Mouse (Mus musculus) lung, adult 2 months (tissue): ENCODE measurements around the gene Wwox.

ENCODE experiments used
- CTCF ChIP-seq: fragments of 200-500 bp; IDR thresholded peaks from 2 replicates; pipeline ENCODE4 v1.5.1; 2011; ENCODE audit warnings: mild to moderate bottlenecking, low read length, control low read depth; ENCODE audit not compliant: insufficient read depth
- POLR2A ChIP-seq: fragments of 200-500 bp; IDR thresholded peaks from 2 replicates; pipeline ENCODE4 v1.6.1; 2011; ENCODE audit warnings: low read depth, mild to moderate bottlenecking, control low read depth, low read length, borderline replicate concordance; ENCODE audit errors: extremely low read depth

DNA sequence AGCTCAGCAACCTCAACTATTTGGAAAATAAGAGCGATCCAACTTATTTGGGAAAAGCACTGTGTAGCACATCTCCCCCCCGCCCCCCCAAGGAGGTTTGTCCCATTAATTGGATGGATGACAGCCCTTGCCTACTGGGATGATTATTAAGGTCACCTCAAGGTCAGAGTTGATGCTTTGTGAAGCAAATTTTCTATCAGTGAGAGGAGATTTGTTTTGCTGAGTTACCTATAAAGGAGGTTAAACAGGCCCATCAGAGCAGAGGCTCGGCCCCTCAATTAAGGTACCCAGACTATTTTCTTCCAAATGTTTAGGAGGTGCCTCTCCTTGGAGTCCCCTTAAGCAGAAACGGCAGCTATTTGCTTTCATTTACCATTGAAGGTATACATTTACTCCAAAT is 247.0 kb downstream of the Wwox start:
- TF ChIP-seq CTCF (no peak), POLR2A (no peak)
